Mouse (Mus musculus) colon, adult 2 months (tissue): Measurements from ENCODE around the gene C2cd2. TPM values are rescaled to one million over a fixed set of nuclear protein-coding genes. Genes with fewer than 3 reads are reported as not detected.

Experiments
- polyA plus RNA-seq: library from polyadenylated mRNA; depleted of rRNA; stranded (reverse); fragments of >200 nt; gene quantifications from 2 replicates; pipeline ENCODE4 v1.2.3, GENCODE M21; 2012; rRNA removed

The C2cd2 gene
- 24.9 and 25.4 TPM in 2 replicates for polyA plus RNA-seq

GRCm38 (mm10) chr16:97962151-97962948, at the start of gene C2cd2, which contains the start of gene Zbtb21:
C2cd2 (minus strand) TSS chr16:97962598.
Zbtb21 (minus strand) TSS chr16:97962622.

GRCm38 (mm10) chr16:97996616-97997382, 34.4 kb upstream of the C2cd2 start, which contains the start of gene B230307C23Rik:
B230307C23Rik (plus strand) TSS chr16:97997315.

GRCm38 (mm10) chr16:97851741-97852319, 110.6 kb downstream of the C2cd2 start, which contains the start of gene Prdm15:
Prdm15 (minus strand) TSS chr16:97851850.

Other genes starting within 250 kb of the C2cd2 start
- gene Ripk4, start 198.8 kb downstream of the C2cd2 start, polyA plus RNA-seq, result 23.7 and 25.9 TPM in 2 replicates
- gene Prdm15, start 110.7 kb downstream of the C2cd2 start, polyA plus RNA-seq, result 14.6 and 16.3 TPM in 2 replicates
- gene Zbtb21, start within 50 bp of the C2cd2 start, polyA plus RNA-seq, result 16.2 and 17.8 TPM in 2 replicates
- 2.8 and 3.8 TPM in 2 replicates for gene B230307C23Rik, start 34.7 kb upstream of the C2cd2 start, polyA plus RNA-seq
- 0.12 and 0.51 TPM in 2 replicates for gene A630089N07Rik, start 119.9 kb upstream of the C2cd2 start, polyA plus RNA-seq